In the genomic region with DNA sequence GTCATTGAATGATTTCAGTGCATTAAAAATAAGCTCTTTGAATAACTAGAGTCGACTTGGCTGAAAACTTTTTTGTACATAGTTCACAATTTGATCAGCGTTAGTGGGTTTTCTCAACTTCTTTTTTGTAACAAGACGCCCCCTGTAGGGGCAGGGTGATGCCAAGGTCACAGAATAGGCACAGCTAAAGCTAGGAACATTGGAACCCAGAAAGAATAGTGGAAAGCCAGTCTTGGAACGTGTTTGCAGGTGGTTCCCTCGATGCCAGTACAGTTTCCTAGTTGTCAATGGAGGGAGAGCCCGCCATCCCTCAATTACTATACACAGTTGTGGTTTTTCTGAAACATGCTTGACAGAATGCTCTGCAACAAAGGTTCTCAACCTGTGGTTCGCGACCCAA, we compare ENCODE assay signal across 10 mouse cellular contexts. TPM values are rescaled to one million over a fixed set of nuclear protein-coding genes. Genes with fewer than 3 reads are reported as not detected.
A peak's percentile ranks its signal among the peaks of the same experiment; 100 is the strongest.
DNase-seq lines count a peak whose midpoint lies in the region; ATAC-seq and TF ChIP-seq lines count a peak whose summit lies in the region.
"Had no signal": no experiment of that assay in that cellular context is flagged by ENCODE, and none has a peak within 500 bp of the region (broad histone marks: within the 10 kb centered on the region; RNA-seq: fewer than 3 reads in every experiment).

No protein-coding gene starts in this region.

- H3K9ac ChIP-seq in kidney, embryonic 15.5 days: no peak overlapping the region
- no peak overlapping the region for H3K9ac ChIP-seq in embryonic facial prominence, embryonic 15.5 days
- no peak overlapping the region for H3K9ac ChIP-seq in intestine, postnatal 0 days (ENCODE audit: low read depth, low read length)
- H3K9ac ChIP-seq in neural tube, embryonic 14.5 days (replicated peaks; ENCODE audit: low read depth, low read length): 0 out of 2 replicates have a peak overlapping the region, but pooled peaks have one; percentile 67

- H3K9me3 ChIP-seq in kidney, embryonic 15.5 days (replicated peaks): no peaks in the 10 kb centered on the region
- H3K9me3 ChIP-seq in embryonic facial prominence, embryonic 15.5 days (replicated peaks): no peaks in the 10 kb centered on the region
- H3K9me3 ChIP-seq in intestine, postnatal 0 days (ENCODE audit: control insufficient read depth): no peaks in the 10 kb centered on the region
- H3K9me3 ChIP-seq in neural tube, embryonic 14.5 days (ENCODE audit: control insufficient read depth, low read length): no peaks in the 10 kb centered on the region
- H3K9me3 ChIP-seq: megakaryocyte, embryonic 14.5 days had no signal

- peak overlapping the region; percentile 97 for H3K4me2 ChIP-seq in kidney, embryonic 15.5 days
- H3K4me2 ChIP-seq in embryonic facial prominence, embryonic 15.5 days (replicated peaks): peak overlapping the region; percentile 84
- peak overlapping the region; percentile 93; the same call in 1 of the 2 replicates for H3K4me2 ChIP-seq in intestine, postnatal 0 days (replicated peaks; ENCODE audit: low read depth)
- peak overlapping the region; percentile 99 for H3K4me2 ChIP-seq in neural tube, embryonic 14.5 days (ENCODE audit: low read depth, low read length)

- no peak for ATAC-seq in kidney, embryonic 15.5 days (replicated peaks; ENCODE audit: low FRiP score)
- ATAC-seq in embryonic facial prominence, embryonic 15.5 days (ENCODE audit: insufficient number of reproducible peaks, low FRiP score, low TSS enrichment, low read depth): no peak
- ATAC-seq in intestine, postnatal 0 days: no peak
- no peak for ATAC-seq in neural tube, embryonic 14.5 days (ENCODE audit: low read depth)

- peaks cover 39% of the 10 kb centered on the region for H3K4me1 ChIP-seq in kidney, embryonic 15.5 days
- H3K4me1 ChIP-seq in kidney, adult 2 months (ENCODE audit: control insufficient read depth, insufficient read depth, low read length): peaks cover 3% of the 10 kb centered on the region; the same call in 1 of the 2 replicates
- H3K4me1 ChIP-seq in embryonic facial prominence, embryonic 15.5 days: peaks cover 34% of the 10 kb centered on the region
- H3K4me1 ChIP-seq in intestine, postnatal 0 days (replicated peaks; ENCODE audit: control insufficient read depth, insufficient read depth, low read length): no peaks in the 10 kb centered on the region
- peaks cover 6% of the 10 kb centered on the region; the same call in 1 of the 2 replicates for H3K4me1 ChIP-seq in neural tube, embryonic 14.5 days (ENCODE audit: control insufficient read depth, insufficient read depth, low read length)

- no peaks in the 10 kb centered on the region for H3K36me3 ChIP-seq in kidney, embryonic 15.5 days
- no peaks in the 10 kb centered on the region for H3K36me3 ChIP-seq in kidney, adult 2 months (ENCODE audit: control insufficient read depth, insufficient read depth, low read length)
- no peaks in the 10 kb centered on the region for H3K36me3 ChIP-seq in embryonic facial prominence, embryonic 15.5 days
- H3K36me3 ChIP-seq in intestine, postnatal 0 days (ENCODE audit: control insufficient read depth, insufficient read depth): no peaks in the 10 kb centered on the region
- no peaks in the 10 kb centered on the region for H3K36me3 ChIP-seq in neural tube, embryonic 14.5 days (ENCODE audit: control insufficient read depth, insufficient read depth, low read length)

- TF ChIP-seq CTCF in kidney, adult 2 months (conservative IDR thresholded peaks at IDR 0.05; ENCODE audit: insufficient read depth, insufficient read length, low read depth, low read length): no peak
- TF ChIP-seq CTCF in intestine, postnatal 0 days (IDR thresholded peaks at IDR 0.05; ENCODE audit: low read depth): no peak

- 21% methylated on average over 8 of the region's 8 CpGs for WGBS in kidney, embryonic 15.5 days
- WGBS in kidney, adult 2 months: 43% methylated on average over 8 of the region's 8 CpGs
- 18% methylated on average over 8 of the region's 8 CpGs for WGBS in embryonic facial prominence, embryonic 15.5 days
- 33% methylated on average over 8 of the region's 8 CpGs for WGBS in intestine, postnatal 0 days
- 6% methylated on average over 8 of the region's 8 CpGs for WGBS in neural tube, embryonic 14.5 days

- no peak for DNase-seq in kidney, adult 2 months
- no peak for DNase-seq in thymus, postnatal 4 days
- DNase-seq in frontal cortex, postnatal 14 days (ENCODE audit: low spot score in 2 of 2): no peak
- no peak for DNase-seq in cerebellum, adult 18-20 months

- H3K4me3 ChIP-seq in kidney, embryonic 15.5 days (replicated peaks): peak overlapping the region; percentile 66
- no peak overlapping the region for H3K4me3 ChIP-seq in kidney, adult 2 months (ENCODE audit: insufficient read depth, low read depth, low read length)
- H3K4me3 ChIP-seq in embryonic facial prominence, embryonic 15.5 days (replicated peaks): peak overlapping the region; percentile 55
- peak overlapping the region; percentile 61 for H3K4me3 ChIP-seq in intestine, postnatal 0 days (ENCODE audit: low read depth, low read length)
- H3K4me3 ChIP-seq in neural tube, embryonic 14.5 days (ENCODE audit: low read depth, low read length): peak overlapping the region; percentile 66

- H3K27me3 ChIP-seq in kidney, embryonic 15.5 days: peaks cover 63% of the 10 kb centered on the region
- no peaks in the 10 kb centered on the region for H3K27me3 ChIP-seq in kidney, adult 2 months (replicated peaks; ENCODE audit: control insufficient read depth, insufficient read depth, low read length)
- H3K27me3 ChIP-seq in embryonic facial prominence, embryonic 15.5 days: peaks cover 44% of the 10 kb centered on the region
- H3K27me3 ChIP-seq in intestine, postnatal 0 days (replicated peaks; ENCODE audit: control insufficient read depth, insufficient read depth, low read length): peaks cover 20% of the 10 kb centered on the region
- H3K27me3 ChIP-seq in neural tube, embryonic 14.5 days (ENCODE audit: control insufficient read depth, insufficient read depth, low read length): peaks cover 5% of the 10 kb centered on the region; the same call in 1 of the 2 replicates
- H3K27me3 ChIP-seq: CH12.LX had no signal

- H3K27ac ChIP-seq in kidney, embryonic 15.5 days: no peak overlapping the region
- H3K27ac ChIP-seq in kidney, adult 2 months (ENCODE audit: insufficient read depth, low read depth, low read length): no peak overlapping the region
- H3K27ac ChIP-seq in embryonic facial prominence, embryonic 15.5 days (replicated peaks): no peak overlapping the region
- no peak overlapping the region for H3K27ac ChIP-seq in intestine, postnatal 0 days (ENCODE audit: low read depth, low read length)
- H3K27ac ChIP-seq in neural tube, embryonic 14.5 days (ENCODE audit: low read depth, low read length): no peak overlapping the region

- no peak for TF ChIP-seq POLR2A in kidney, adult 2 months (IDR thresholded peaks at IDR 0.05; ENCODE audit: low read depth, low read length)

RNA-seq across cellular contexts. Expression of a gene that starts 1.0 kb away (rescaled TPM):
- polyA plus RNA-seq in kidney, embryonic 15.5 days (2015; fragmentation: Nextera tagmentation; extraction: Ambion mirVana): 3.6 and 3.9 TPM in 2 replicates
- 2.3 and 2.5 TPM in 2 replicates for polyA plus RNA-seq in kidney, adult 2 months (2012; rRNA removed)
- polyA plus RNA-seq in embryonic facial prominence, embryonic 15.5 days (2015; fragmentation: Nextera tagmentation; extraction: Ambion mirVana): 5.3 and 5.9 TPM in 2 replicates
- polyA plus RNA-seq in intestine, postnatal 0 days (2015; fragmentation: Nextera tagmentation; extraction: Ambion mirVana): 2.9 and 3.1 TPM in 2 replicates
- polyA plus RNA-seq in neural tube, embryonic 14.5 days (2014; fragmentation: Nextera tagmentation; extraction: Ambion mirVana): 3.9 and 5.2 TPM in 2 replicates
